Mouse (Mus musculus) liver, postnatal 0 days (tissue): ENCODE measurements at regions not wholly inside any gene's neighbourhood (a gene's known extent, or its start where the extent isn't known, plus 50 kb on each side); places are given as distances from the start of the nearest gene placed in this dataset.

Experiments
- ATAC-seq: fragments of 200-750 bp; cut with Nextera tagmentation; 2 replicates; pipeline ENCODE4 v1.8.0; 2017; ENCODE audit warnings: mild to moderate bottlenecking, moderate library complexity
- DNase-seq: peaks from one replicate; pipeline ENCODE4 v3.0.0-alpha.2; 2016
- H3K27ac ChIP-seq: fragments of 300-500 bp; sonication (generic); 2 replicates; pipeline ENCODE4 v1.5.1; 2014; ENCODE audit warnings: antibody characterized with exemption, moderate library complexity, mild to moderate bottlenecking, low read depth
- H3K27me3 ChIP-seq: fragments of 300-500 bp; sonication (generic); 2 replicates; pipeline ENCODE4 v1.6.1; 2014; ENCODE audit warnings: low read length, control low read depth, mixed read lengths; ENCODE audit not compliant: insufficient read depth
- H3K36me3 ChIP-seq: fragments of 300-500 bp; sonication (generic); replicated peaks from 2 replicates; pipeline ENCODE4 v1.6.1; 2014; ENCODE audit warnings: mild to moderate bottlenecking, control low read depth, low read length, moderate library complexity, mixed read lengths; ENCODE audit not compliant: insufficient read depth
- H3K4me1 ChIP-seq: fragments of 300-500 bp; sonication (generic); 2 replicates; pipeline ENCODE4 v1.6.1; 2014; ENCODE audit warnings: antibody characterized with exemption, mild to moderate bottlenecking, control low read depth; ENCODE audit not compliant: insufficient read depth
- H3K4me2 ChIP-seq: fragments of 300-500 bp; sonication (generic); 2 replicates; pipeline ENCODE4 v1.6.1; 2014; ENCODE audit warnings: low read depth, mild to moderate bottlenecking, low read length, moderate library complexity, mixed read lengths
- H3K4me3 ChIP-seq: fragments of 300-500 bp; sonication (generic); 2 replicates; pipeline ENCODE4 v1.5.1; 2014; ENCODE audit warnings: low read depth, low read length
- H3K9ac ChIP-seq: fragments of 300-500 bp; sonication (generic); replicated peaks from 2 replicates; pipeline ENCODE4 v1.6.1; 2014; ENCODE audit warnings: mild to moderate bottlenecking, moderate library complexity
- H3K9me3 ChIP-seq: fragments of 300-500 bp; sonication (generic); 2 replicates; pipeline ENCODE4 v1.6.1; 2016; ENCODE audit warnings: mild to moderate bottlenecking, control low read depth, low read length, mixed read lengths
- CTCF ChIP-seq: sonication (generic); IDR thresholded peaks from 2 replicates; pipeline ENCODE4 v1.5.1; 2016; ENCODE audit warnings: antibody characterized with exemption, low read depth
- EP300 ChIP-seq: IDR thresholded peaks from 2 replicates; pipeline ENCODE4 v1.6.1; 2016; ENCODE audit warnings: antibody characterized with exemption, low read depth, mild to moderate bottlenecking
- WGBS: fragments of 180-500 bp; shearing (Covaris S2); extraction: QIAGEN DNeasy Blood & Tissue Kit; methylation state at CpG from one replicate; pipeline ENCODE4 v1.1.7; 2014; ENCODE audit not compliant: insufficient replicate concordance; 5-methylcytosine and 5-hydroxymethylcytosine counted together

DNA sequence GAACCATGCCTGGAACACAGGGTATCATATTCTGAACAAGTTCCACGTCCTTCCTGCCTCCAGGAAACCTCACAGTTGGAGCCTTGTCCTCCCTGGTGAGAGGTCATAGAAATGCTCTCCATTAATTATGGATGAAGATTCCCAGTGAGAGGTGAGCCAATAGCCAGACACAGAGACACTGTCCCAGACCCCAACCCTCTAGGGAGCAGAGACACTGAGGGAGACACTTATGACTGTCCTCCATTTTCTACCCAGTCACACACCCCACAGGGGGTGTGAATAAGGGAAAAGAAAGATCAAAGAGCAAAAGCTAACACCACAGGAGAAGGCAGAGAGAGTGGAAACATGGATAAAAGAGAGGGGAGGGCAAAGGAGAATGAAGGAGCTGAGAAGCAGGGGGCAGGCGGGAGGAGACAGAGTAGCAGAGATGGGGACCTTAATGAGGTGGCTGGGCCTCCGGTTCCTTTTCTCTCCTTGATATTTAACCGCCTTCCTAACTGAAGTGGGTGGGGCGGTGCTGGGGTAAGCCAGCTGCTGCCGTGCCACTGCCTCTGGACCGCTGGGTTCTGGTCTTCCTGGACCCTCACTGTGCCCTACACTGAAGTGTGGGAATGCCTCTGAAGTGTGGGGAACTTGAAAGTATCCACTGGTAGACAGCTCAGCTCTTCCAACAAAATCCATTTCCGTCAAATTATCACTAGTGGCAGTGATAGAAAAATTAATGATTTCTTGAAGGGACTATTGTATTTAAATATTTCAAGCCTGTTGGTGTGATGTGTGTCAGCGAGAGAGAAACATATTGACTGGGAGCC is 342.6 kb upstream of the Noct start:
- 35% methylated on average over 9 of the region's 9 CpGs for WGBS

DNA sequence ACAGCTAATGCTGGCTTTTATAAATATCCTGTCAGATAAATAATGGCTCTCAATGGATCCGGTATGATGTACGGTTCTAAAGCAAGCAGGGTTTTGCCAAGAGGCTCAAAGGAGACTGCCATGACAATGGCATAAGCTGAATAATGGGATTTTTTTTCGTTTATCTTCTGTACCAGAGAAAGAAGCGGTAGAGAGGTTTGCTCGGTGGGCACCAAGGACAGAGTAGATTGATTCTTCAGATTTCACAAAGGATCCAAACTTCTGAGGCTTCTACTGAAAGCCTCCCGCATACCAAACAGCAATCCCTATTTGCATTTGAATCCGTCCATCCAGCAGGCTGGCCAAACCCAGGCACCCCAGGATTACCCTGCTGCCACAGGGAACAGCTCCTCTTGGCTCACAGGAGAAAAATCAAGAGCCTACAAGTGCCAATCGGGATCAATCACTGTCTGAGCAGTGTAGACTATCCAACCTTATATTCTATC is 342.0 kb upstream of the Noct start:
- Histone ChIP-seq H3K27ac (no peak overlapping the region), H3K27me3 (no peaks in the 10 kb centered on the region), H3K36me3 (no peaks in the 10 kb centered on the region), H3K4me2 (no peak overlapping the region), H3K9me3 (no peaks in the 10 kb centered on the region), H3K4me1 (0 out of 2 replicates have a peak, but pooled peaks cover 4% of the 10 kb centered on the region), H3K4me3 (no peak overlapping the region), H3K9ac (no peak overlapping the region)
- 30% methylated on average over 8 of the region's 8 CpGs for WGBS
- DNase-seq, result no peak
- no peak for ATAC-seq
- no peak for TF ChIP-seq EP300
- TF ChIP-seq CTCF, result no peak

More for the DNA sequence above, 342.6 kb upstream of the Noct start:
- Histone ChIP-seq H3K4me1 (no peaks in the 10 kb centered on the region), H3K27me3 (no peaks in the 10 kb centered on the region), H3K27ac (no peak overlapping the region), H3K9me3 (no peaks in the 10 kb centered on the region), H3K4me3 (no peak overlapping the region), H3K9ac (no peak overlapping the region), H3K36me3 (no peaks in the 10 kb centered on the region), H3K4me2 (no peak overlapping the region)
- ATAC-seq (no peak), DNase-seq (no peak)
- TF ChIP-seq CTCF, result no peak
- no peak for TF ChIP-seq EP300

DNA sequence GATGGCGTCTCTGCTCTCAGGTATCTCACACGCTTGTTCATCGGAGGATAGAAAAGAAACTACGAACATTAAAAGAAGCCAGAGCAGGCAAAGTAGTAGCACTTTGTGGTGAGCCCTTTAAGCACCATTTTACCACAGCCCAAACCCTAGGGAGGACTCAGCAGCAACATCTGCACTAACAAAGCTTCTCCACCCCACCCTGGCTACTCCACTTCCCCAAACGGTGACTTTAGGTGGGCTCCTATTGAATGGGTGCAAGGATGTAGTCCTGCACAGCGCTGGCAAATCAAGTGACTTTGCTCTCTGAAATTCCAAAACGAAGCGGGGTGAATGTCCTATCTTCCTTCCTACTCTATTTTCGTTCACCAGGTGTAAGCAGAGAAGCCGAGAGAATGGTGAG is 337.9 kb upstream of the Noct start:
- Histone ChIP-seq H3K27ac (no peak overlapping the region), H3K4me1 (0 out of 2 replicates have a peak, but pooled peaks cover 4% of the 10 kb centered on the region), H3K4me2 (no peak overlapping the region), H3K9me3 (no peaks in the 10 kb centered on the region), H3K9ac (no peak overlapping the region), H3K4me3 (no peak overlapping the region), H3K36me3 (no peaks in the 10 kb centered on the region), H3K27me3 (no peaks in the 10 kb centered on the region)
- no peak for TF ChIP-seq CTCF
- TF ChIP-seq EP300, result no peak
- DNase-seq (no peak), ATAC-seq (no peak)
- 63% methylated on average over 10 of the region's 10 CpGs for WGBS

DNA sequence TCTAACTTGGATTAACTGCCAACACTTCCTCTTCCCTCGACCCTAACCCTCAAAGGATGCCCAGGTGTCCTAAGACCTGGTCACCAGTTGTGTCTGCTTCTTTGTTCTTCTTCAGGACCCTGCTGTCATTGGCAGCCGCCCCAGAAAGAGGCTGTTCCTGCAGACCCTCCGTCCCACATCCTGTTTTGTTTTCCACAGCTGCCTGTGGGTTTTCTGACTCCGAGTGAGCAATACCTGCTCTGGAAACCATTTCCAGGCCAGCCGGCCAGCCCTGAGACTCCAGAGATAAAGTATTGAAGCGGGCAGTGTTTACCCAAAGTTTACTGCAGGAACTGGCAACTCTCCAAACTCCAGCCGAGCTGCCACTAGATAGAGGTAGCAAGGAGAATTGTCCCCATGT is 337.2 kb upstream of the Noct start:
- no peak overlapping the region for H3K4me2 ChIP-seq
- no peak for ATAC-seq
- no peak overlapping the region for H3K27ac ChIP-seq
- no peak for DNase-seq
- H3K9ac ChIP-seq, result no peak overlapping the region
- no peaks in the 10 kb centered on the region for H3K36me3 ChIP-seq
- H3K4me1 ChIP-seq, result 0 out of 2 replicates have a peak, but pooled peaks cover 4% of the 10 kb centered on the region
- no peak overlapping the region for H3K4me3 ChIP-seq
- no peaks in the 10 kb centered on the region for H3K9me3 ChIP-seq
- H3K27me3 ChIP-seq, result no peaks in the 10 kb centered on the region
- no peak for TF ChIP-seq EP300
- 8% methylated on average over 7 of the region's 7 CpGs for WGBS

DNA sequence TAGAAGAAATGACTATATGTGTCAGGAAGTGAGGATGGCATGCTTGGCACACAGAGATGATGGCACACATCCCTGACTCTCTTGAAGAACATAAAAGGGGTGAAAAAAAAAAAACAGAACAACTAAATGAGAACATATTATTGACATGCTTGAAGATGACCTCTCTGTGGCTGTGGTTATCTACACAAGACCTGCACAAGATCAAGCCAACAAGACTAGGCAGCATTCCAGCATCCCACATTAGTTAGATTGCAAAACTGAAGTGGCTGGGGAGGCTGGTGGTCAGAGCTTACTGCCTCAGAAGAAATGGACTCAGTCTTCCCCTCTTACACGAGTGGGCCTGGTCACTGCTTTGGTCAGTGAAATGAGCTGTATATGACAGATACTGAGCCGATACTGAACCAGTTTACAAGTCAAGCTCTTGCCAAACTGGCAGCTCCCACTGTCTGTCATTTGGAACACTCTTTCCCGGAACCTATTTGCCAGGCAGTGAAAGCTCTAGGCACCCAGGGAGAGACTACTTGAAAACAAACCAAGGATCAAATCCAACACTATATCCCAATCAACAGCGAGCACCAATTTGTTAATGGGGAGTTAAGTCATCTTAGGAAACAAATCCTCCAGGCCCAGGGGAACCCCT is 335.6 kb upstream of the Noct start:
- H3K27me3 ChIP-seq, result no peaks in the 10 kb centered on the region
- H3K4me1 ChIP-seq, result 0 out of 2 replicates have a peak, but pooled peaks cover 4% of the 10 kb centered on the region
- no peak overlapping the region for H3K9ac ChIP-seq
- no peak overlapping the region for H3K4me3 ChIP-seq
- TF ChIP-seq CTCF (no peak), EP300 (no peak)
- no peak overlapping the region for H3K27ac ChIP-seq
- DNase-seq (no peak), ATAC-seq (no peak)
- no peaks in the 10 kb centered on the region for H3K9me3 ChIP-seq
- no peak overlapping the region for H3K4me2 ChIP-seq
- 84% methylated on average over 4 of the region's 4 CpGs for WGBS
- no peaks in the 10 kb centered on the region for H3K36me3 ChIP-seq

DNA sequence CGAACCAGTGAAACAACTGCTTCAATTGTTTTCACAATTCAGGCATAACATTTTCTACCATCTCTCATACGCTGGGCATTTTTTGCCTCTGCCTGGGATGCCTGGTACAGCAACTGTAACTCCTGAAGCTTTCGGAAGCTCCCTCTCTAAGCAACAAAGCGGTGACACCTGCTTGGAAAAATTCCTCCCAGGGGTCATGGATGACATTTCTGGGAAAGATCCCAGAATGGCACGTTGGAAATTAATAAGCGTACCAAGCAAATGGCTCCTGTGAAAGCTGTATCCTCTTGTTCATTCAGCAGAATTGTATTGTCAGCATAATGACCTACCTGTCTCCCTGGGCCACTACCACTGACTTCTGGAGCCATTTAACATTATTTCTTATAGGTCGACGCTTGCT is 333.7 kb upstream of the Noct start:
- no peak for TF ChIP-seq EP300
- no peak for TF ChIP-seq CTCF
- ATAC-seq, result no peak
- whole genome bisulfite sequencing, result 84% methylated on average over 8 of the region's 8 CpGs

More for the DNA sequence above, 333.7 kb upstream of the Noct start:
- DNase-seq, result no peak
- Histone ChIP-seq H3K27me3 (no peaks in the 10 kb centered on the region), H3K4me2 (no peak overlapping the region), H3K4me3 (no peak overlapping the region), H3K36me3 (no peaks in the 10 kb centered on the region), H3K9me3 (no peaks in the 10 kb centered on the region), H3K4me1 (0 out of 2 replicates have a peak, but pooled peaks cover 4% of the 10 kb centered on the region), H3K9ac (no peak overlapping the region), H3K27ac (no peak overlapping the region)
